Mouse (Mus musculus) liver, adult 2 months (tissue): Measurements from ENCODE around the gene Fam57a.

ENCODE experiments used
- CTCF ChIP-seq: fragments of 200-500 bp; IDR thresholded peaks from 2 replicates; pipeline ENCODE4 v1.5.1; 2011; ENCODE audit warnings: low read depth, low read length, control low read depth
- POLR2A ChIP-seq: fragments of 200-500 bp; IDR thresholded peaks from 2 replicates; pipeline ENCODE4 v1.6.1; 2011; ENCODE audit warnings: low read length, control low read depth; ENCODE audit not compliant: insufficient read depth; ENCODE audit errors: extremely low read depth

- TF ChIP-seq CTCF (no peak), POLR2A (no peak)
Measured at GRCm38 (mm10) chr11:76258511-76258910, 79.0 kb downstream of the Fam57a start.
